8 mouse cellular contexts compared by ENCODE assay signal in the genomic region with DNA sequence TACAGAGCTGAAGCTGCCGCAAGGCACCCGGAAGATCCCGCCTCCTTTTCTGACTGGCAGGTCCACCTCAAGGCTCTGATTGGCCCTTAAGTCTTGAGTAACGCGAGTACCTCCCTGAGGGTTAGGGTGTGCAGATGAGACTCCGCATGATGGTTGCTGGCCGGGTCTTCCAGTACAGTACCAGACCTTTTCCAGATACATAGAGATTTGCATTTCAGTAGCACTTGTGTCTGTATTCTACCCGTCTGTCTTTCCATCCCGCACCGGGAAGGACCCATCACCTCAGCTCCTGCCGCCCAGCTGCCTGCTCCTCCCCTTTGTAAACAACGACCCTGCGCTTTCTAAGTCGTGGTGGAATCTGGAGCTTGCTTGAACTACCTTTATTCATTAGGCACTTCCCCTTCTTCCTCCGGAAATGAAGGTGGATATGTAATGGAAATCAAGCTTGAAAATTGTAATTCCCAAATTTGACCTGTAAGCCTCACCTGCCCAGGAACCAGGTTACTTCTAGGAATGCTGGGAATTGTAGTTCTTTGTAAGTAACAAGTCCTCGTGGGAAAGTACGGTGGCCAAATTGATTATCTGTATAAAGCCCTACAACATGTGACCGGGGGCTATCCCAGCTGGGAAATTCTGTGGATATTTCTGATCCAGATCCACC. TPM values are rescaled to one million over a fixed set of nuclear protein-coding genes. Genes with fewer than 3 reads are reported as not detected.
DNase-seq lines count a peak whose midpoint lies in the region; ATAC-seq lines count a peak whose summit lies in the region.

A gene (minus strand): TSS at position 29 of the 661 bp plus-strand sequence.
A gene (minus strand): TSS at position 502 of the 661 bp plus-strand sequence.

- H3K9me3 ChIP-seq in hindbrain, embryonic 16.5 days (ENCODE audit: control insufficient read depth, low read length): no peaks in the 10 kb centered on the region

- H3K4me1 ChIP-seq in hindbrain, embryonic 16.5 days (ENCODE audit: control insufficient read depth, insufficient read depth, low read depth, low read length): no peaks in the 10 kb centered on the region; the same call in 1 of the 2 replicates

- H3K79me2 ChIP-seq in macrophage (ENCODE audit: inconsistent target): peaks cover 7% of the 10 kb centered on the region; the same call in 1 of the 2 replicates

- peak; percentile 98 for ATAC-seq in hindbrain, embryonic 16.5 days

- peak within 1 kb of the TSS; percentile 81 for H3K27ac ChIP-seq in hindbrain, embryonic 16.5 days (ENCODE audit: low read depth, low read length)
- H3K27ac ChIP-seq in macrophage: peak within 1 kb of the TSS; percentile 25

- DNase-seq in WW6 (ENCODE audit: low read depth, low spot score): peak; percentile 74
- DNase-seq in cerebellum, postnatal 4 days (ENCODE audit: low spot score in 2 of 2): peak; percentile 91 to 96
- DNase-seq in gastrocnemius, adult 18-20 months (ENCODE audit: low spot score): peak; percentile 99
- peak; percentile 100 for DNase-seq in left cerebral cortex, adult 18-20 months (ENCODE audit: low spot score in 2 of 2)
- DNase-seq in right cerebral cortex, adult 18-20 months: peak; percentile 99
- DNase-seq in urinary bladder, postnatal 10 days (ENCODE audit: low spot score): peak; percentile 91

- H3K36me3 ChIP-seq in hindbrain, embryonic 16.5 days (ENCODE audit: control insufficient read depth, insufficient read depth, low read length): no peaks in the 10 kb centered on the region
- H3K36me3 ChIP-seq in macrophage (ENCODE audit: inconsistent target): no peaks in the 10 kb centered on the region

- H3K27me3 ChIP-seq in hindbrain, embryonic 16.5 days (replicated peaks; ENCODE audit: control insufficient read depth, insufficient read depth, low read length): no peaks in the 10 kb centered on the region

- H3K9ac ChIP-seq in hindbrain, embryonic 16.5 days (ENCODE audit: low read depth, low read length): peak within 1 kb of the TSS; percentile 68

- 1% methylated on average over 18 of the region's 18 CpGs for WGBS in hindbrain, embryonic 16.5 days
- 1% methylated on average over 17 of the region's 18 CpGs for WGBS in macrophage (ENCODE audit: missing documents)

- H3K4me3 ChIP-seq in hindbrain, embryonic 16.5 days (ENCODE audit: low read length): peak within 1 kb of the TSS; percentile 69
- peak within 1 kb of the TSS; percentile 83 for H3K4me3 ChIP-seq in macrophage (ENCODE audit: inconsistent target)

- H3K4me2 ChIP-seq in hindbrain, embryonic 16.5 days (ENCODE audit: low read length): peak within 1 kb of the TSS; percentile 80

RNA-seq across cellular contexts. Expression of the first gene that starts in this region (rescaled TPM):
- total RNA-seq in gastrocnemius, adult 18-20 months (2021): under 1 TPM in 1 of 2 experiments, not detected in 1; 0.14 TPM
- polyA plus RNA-seq in hindbrain, embryonic 16.5 days (2015; fragmentation: Nextera tagmentation; extraction: Ambion mirVana): 0.11 and 0.19 TPM in 2 replicates
- under 1 TPM in 1 of 2 experiments, not detected in 1; 0.40 TPM for total RNA-seq in left cerebral cortex, adult 18-20 months (2021)
- 1 to 10 TPM in 1 of 26 experiments, under 1 TPM in 23, not detected in 2; 0.26 to 1.1 (median 0.53) TPM for total RNA-seq in macrophage (2018; cell fraction: chromatin; rRNA removed)
- total RNA-seq in macrophage (2018; cell fraction: cytosol; rRNA removed): under 1 TPM in 3 of 26 experiments, not detected in 23; 0.03 to 0.05 (median 0.04) TPM
- total RNA-seq in macrophage (2018; cell fraction: nucleus; rRNA removed): under 1 TPM in 16 of 26 experiments, not detected in 10; 0.11 to 0.92 (median 0.31) TPM
- polyA plus RNA-seq in macrophage (2018): 0.03 TPM in 1 of 3 replicates, not detected in the others

RNA-seq across cellular contexts. Expression of the second gene that starts in this region (rescaled TPM):
- total RNA-seq in gastrocnemius, adult 18-20 months (2021): 1 to 10 TPM; 3.2 to 3.9 TPM
- 6.1 and 6.4 TPM in 2 replicates for polyA plus RNA-seq in hindbrain, embryonic 16.5 days (2015; fragmentation: Nextera tagmentation; extraction: Ambion mirVana)
- 1 to 10 TPM; 8.3 to 8.5 TPM for total RNA-seq in left cerebral cortex, adult 18-20 months (2021)
- total RNA-seq in macrophage (2018; cell fraction: chromatin; rRNA removed): 10 to 100 TPM in 25 of 26 experiments, 1 to 10 TPM in 1; 9.6 to 71.3 (median 26.3) TPM
- total RNA-seq in macrophage (2018; cell fraction: cytosol; rRNA removed): 1 to 10 TPM; 2.0 to 7.4 (median 4.7) TPM
- 10 to 100 TPM in 19 of 26 experiments, 1 to 10 TPM in 7; 4.5 to 47.7 (median 18.6) TPM for total RNA-seq in macrophage (2018; cell fraction: nucleus; rRNA removed)
- 4.4 to 8.1 TPM (median 5.5 TPM) in 3 replicates for polyA plus RNA-seq in macrophage (2018)

Comparison
In these comparisons a context has a peak if more than half of its experiments do, and no peak if none do; other contexts are left out.
1. Peak in every context shown above with its lines: DNase-seq, ATAC-seq, H3K4me3 ChIP-seq and H3K27ac ChIP-seq.